Mouse (Mus musculus) heart, adult 18-20 months (tissue): Measurements from ENCODE around the gene Sox15. TPM values are rescaled to one million over a fixed set of nuclear protein-coding genes. Genes with fewer than 3 reads are reported as not detected.

ENCODE experiments used
- DNase-seq, 2 experiments: peaks; one replicate each; pipeline ENCODE4 v3.0.0; 2021 to 2022; ENCODE audit warnings: mixed read lengths in 1 of 2
- total RNA-seq, 2 experiments: library from RNA; stranded (reverse); gene quantifications; 2 replicates each; pipeline ENCODE4 v1.2.3; 2021

Gene Sox15
- total RNA-seq, 2 experiments from 2014 or later = not detected

DNA sequence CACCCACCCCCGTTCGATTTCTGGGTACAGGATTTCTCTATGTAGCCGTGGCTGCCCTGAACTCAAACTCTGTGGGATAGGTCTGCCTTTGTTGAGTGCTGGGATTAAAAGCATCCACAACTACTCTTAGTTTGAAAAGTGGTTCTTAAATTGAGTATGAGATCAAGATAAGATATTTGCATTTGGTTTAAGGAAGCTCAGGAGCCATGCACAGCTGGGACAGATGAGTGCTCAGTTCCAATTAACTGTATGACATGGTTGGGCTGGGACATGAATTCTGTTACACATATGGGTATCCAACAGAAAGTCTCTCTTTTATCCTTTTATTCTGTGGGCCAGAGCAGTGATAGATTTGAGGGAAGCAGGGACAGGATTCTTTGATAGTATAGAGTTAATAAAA, 19.6 kb upstream of the Sox15 start:
- no peak for DNase-seq

GRCm38 (mm10) chr11:69645860-69646259, 9.3 kb upstream of the Sox15 start:
- no peak for DNase-seq

- no peak for DNase-seq
These were observed 1.7 kb upstream of the Sox15 start for GRCm38 (mm10) chr11:69653399-69653798.

GRCm38 (mm10) chr11:69654760-69655159, 354 bp upstream of the Sox15 start:
- DNase-seq = no peak

DNA sequence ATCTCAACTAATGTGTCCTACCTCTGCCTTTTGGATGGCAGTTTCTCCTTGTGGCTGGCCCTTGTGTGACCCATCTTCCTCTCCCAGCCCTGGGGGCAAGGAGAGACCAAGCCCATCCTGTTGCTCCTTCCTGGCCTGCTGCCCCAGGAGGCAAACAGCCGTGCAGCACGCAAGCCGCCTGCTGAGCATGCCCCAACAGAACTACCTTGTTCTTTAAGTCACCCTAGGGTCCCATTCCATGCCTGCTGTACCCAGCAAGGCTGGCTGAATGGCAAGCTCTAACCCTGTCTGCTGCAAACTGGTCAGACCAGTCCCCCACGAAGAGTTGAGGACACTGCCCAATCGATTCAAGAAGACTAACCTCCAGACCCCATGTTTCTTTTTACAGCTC, 946 bp downstream of the Sox15 start:
- no peak for DNase-seq

GRCm38 (mm10) chr11:69656617-69657461, 1.7 kb downstream of the Sox15 start:
- DNase-seq = peak; percentile 22 to 66

DNA sequence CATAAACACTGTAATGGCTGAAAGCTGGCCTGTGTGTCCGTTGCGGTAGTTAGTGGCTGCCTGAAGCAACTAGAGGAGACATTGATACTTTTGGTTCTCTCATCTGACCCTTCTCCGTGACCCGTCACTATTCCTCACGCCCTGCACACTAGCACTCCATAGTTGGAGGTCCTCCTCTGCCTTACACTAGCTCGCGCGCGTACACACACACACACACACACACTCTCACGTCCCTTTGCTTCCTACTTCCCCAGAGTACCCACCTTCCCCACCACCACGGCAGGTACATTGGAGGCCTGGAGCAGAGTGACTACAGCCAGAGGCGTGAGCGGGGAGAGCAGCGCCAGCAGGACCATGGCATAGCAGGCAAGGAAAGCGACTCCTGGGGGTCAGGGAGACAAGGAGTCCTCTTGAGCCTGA, 2.4 kb downstream of the Sox15 start:
- no peak for DNase-seq

GRCm38 (mm10) chr11:69661221-69661881, 6.2 kb downstream of the Sox15 start:
- DNase-seq = peak; percentile 22 to 40

- DNase-seq = peak; percentile 94 to 98
These were observed 7.3 kb downstream of the Sox15 start, which contains the start of gene Mpdu1 for GRCm38 (mm10) chr11:69662213-69662966. TSS of gene Mpdu1 (minus strand) at chr11:69662642.

- DNase-seq = no peak
These were observed 8.0 kb downstream of the Sox15 start for GRCm38 (mm10) chr11:69662967-69663671.

DNA sequence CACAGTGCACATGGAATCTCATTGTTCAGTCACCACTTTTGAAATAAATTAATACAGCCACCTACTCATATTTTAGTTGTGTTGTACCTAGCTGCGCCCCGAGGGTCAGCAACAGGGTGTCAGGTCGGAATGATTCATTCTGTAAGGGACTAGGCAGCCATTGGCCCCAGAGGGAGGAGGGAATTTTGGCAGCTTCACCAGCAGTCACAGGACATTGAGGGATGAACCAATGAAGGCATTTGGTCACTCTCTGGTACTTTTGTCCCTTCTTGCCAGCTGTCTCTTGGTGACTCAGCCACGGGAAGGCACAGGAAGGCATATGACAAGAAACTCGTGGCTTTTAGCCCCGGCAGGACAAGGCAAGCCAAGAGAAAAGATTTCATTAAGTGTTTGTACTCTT, 8.7 kb downstream of the Sox15 start:
- peak; percentile 44 to 60 for DNase-seq

- no peak for DNase-seq
These were observed 9.7 kb downstream of the Sox15 start for GRCm38 (mm10) chr11:69664841-69665240.

DNA sequence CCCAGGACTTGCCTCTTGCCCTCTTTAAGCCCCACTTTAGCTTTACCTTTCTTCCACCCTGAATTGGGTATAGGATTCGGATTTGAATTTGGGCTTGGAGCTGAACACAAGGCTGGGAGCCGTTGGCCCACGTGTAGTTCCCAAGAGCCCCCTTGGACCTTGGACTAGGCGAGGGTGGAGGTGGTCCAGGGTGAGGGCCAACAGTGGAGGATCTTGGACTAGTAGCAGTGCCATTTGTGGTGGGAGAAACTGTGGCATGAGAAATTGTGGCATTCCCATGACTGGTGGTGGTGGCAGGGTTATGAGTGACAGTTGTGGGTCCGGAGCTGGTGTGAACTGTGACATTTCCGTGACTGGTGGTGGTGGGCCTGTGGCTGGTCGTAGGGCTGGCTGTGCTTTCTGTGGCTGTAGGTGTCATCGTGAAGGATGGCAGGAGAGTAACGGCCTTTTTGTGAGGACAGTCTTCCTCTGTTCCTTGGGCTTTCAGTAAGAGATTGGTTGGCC, 10.4 kb downstream of the Sox15 start:
- no peak for DNase-seq

DNA sequence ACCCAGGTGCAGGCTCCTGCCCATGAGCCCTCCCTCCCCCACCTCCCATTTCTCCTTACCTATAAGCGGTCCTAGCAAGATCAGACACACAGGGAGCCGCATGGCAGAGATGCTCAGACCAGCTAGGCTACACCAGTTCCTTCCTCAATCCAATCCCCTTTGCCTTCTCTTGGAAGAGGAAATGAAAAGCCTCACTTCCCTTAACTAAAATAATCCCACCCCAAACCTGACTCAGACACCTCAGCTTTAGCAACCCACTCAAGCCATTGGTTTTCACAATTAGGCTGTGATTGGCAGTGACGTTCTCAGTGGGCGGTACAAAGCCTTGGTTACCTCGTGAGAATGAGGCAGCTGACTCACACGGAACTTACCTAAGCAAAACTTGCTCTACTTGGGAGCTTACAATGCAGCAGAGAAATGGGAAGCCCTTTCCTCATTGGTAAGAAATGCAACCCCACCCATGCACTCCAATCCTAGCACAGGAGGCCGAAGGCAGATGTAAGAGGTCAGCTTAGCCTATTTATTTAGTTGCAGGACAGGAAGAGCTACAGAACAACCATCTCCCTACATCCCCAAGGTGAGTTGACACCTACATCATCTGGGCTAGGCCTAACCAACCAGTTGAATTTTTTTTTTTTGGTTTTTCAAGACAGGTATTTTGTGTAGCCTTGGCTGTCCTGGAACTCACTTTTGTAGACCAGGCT, 11.0 kb downstream of the Sox15 start, which contains the start of gene Cd68:
TSS of gene Cd68 (minus strand) at position 193 of the 704 bp plus-strand sequence.
- DNase-seq = peak; percentile 59 to 82

- DNase-seq = no peak
These were observed 11.5 kb downstream of the Sox15 start for GRCm38 (mm10) chr11:69666665-69667005.

- peak; percentile 96 to 97 for DNase-seq
These were observed 15.9 kb downstream of the Sox15 start for GRCm38 (mm10) chr11:69670786-69671725.

DNA sequence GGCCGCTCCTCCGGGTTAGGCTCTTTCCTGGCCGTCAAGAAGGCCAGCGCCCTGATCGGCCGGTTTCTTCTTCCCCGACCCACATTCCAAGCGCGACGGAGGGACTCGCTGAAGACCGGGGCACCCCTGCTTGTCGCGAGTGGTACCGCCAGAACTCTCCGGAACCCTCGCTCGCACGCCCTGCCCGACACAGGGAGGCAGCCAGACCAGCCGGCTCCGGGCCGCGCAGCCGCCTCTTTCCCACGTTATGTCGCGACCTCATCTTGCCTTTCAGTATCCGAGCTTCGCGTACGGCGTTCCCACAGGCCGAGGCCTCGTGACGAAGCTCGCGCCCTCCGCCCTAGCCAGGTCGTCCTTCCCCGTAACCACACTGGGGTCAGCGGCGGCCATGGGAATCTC, 16.6 kb downstream of the Sox15 start:
- DNase-seq = no peak

GRCm38 (mm10) chr11:69672211-69672706, 17.1 kb downstream of the Sox15 start, which contains the start of gene Eif4a1:
TSS of gene Eif4a1 (minus strand) at chr11:69672423.
- DNase-seq = peak; percentile 100

DNA sequence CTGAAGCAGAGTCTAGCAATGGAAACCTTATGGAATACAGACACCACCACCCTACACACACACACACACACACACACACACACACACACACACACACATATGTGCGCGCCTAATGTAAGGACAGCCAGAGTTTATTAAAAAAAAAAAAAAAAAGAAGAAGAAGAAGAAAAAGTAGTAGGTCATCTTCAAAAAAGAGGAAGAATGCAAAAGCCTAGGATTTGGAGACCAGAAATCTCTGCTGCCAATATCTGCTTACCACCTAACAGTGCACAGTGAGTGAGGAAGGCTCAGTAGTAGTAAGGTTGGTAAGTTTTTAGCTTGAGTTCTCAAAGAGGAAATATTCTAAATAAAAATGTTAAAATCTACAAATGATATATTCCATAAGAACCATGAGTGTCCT, 24.0 kb downstream of the Sox15 start:
- no peak for DNase-seq
